Comparison of ENCODE assay signal across 16 mouse cellular contexts in genomic region chr5:134901644-134902027, GRCm38 (mm10). TPM values are rescaled to one million over a fixed set of nuclear protein-coding genes. Genes with fewer than 3 reads are reported as not detected.
"Had no signal": no experiment of that assay in that cellular context is flagged by ENCODE, and none has a peak within 500 bp of the region (broad histone marks: within the 10 kb centered on the region; RNA-seq: fewer than 3 reads in every experiment).

No protein-coding gene starts in this region.

- H3K4me2 ChIP-seq: lung, embryonic 14.5 days; midbrain, embryonic 11.5 days; midbrain, embryonic 13.5 days; midbrain, embryonic 15.5 days; neural tube, embryonic 12.5 days; stomach, embryonic 15.5 days had no signal

- H3K4me1 ChIP-seq: midbrain, embryonic 13.5 days had no signal

- H3K4me3 ChIP-seq: megakaryocyte, embryonic 14.5 days; midbrain, embryonic 13.5 days; midbrain, embryonic 15.5 days; neural tube, embryonic 12.5 days; stomach, embryonic 15.5 days had no signal

- H3K27ac ChIP-seq: midbrain, embryonic 13.5 days; midbrain, embryonic 15.5 days; neural tube, embryonic 12.5 days; stomach, embryonic 15.5 days; stomach, postnatal 0 days had no signal

- H3K9me3 ChIP-seq: megakaryocyte, embryonic 14.5 days; midbrain, embryonic 13.5 days; midbrain, embryonic 15.5 days; neural tube, embryonic 12.5 days; stomach, embryonic 15.5 days had no signal

- H3K36me3 ChIP-seq: midbrain, embryonic 13.5 days; midbrain, embryonic 15.5 days; neural tube, embryonic 12.5 days; stomach, embryonic 15.5 days had no signal

- H3K9ac ChIP-seq: lung, embryonic 14.5 days; midbrain, embryonic 13.5 days; midbrain, embryonic 15.5 days; neural tube, embryonic 12.5 days; stomach, embryonic 15.5 days had no signal

- H3K27me3 ChIP-seq: midbrain, embryonic 13.5 days; midbrain, embryonic 15.5 days; neural tube, embryonic 12.5 days; stomach, embryonic 15.5 days had no signal

RNA-seq across cellular contexts. Expression of gene Tmem270, which starts 4.9 kb away (rescaled TPM):
- total RNA-seq: midbrain, postnatal 0 days; monocyte, adult 5-6 weeks; neutrophil, adult 5-6 weeks had no signal
- polyA plus RNA-seq: lung, embryonic 14.5 days; lung, postnatal 0 days; midbrain, embryonic 11.5 days; midbrain, embryonic 13.5 days; midbrain, embryonic 15.5 days; neural tube, embryonic 12.5 days; neural tube, embryonic 14.5 days; spleen, adult 2 months; stomach, embryonic 15.5 days; stomach, postnatal 0 days; thymus, adult 2 months; urinary bladder, adult 2 months had no signal

RNA-seq across cellular contexts. Expression of gene Cldn13, which starts 13.7 kb away (rescaled TPM):
- total RNA-seq: midbrain, postnatal 0 days; monocyte, adult 5-6 weeks; neutrophil, adult 5-6 weeks had no signal
- polyA plus RNA-seq: midbrain, embryonic 15.5 days; midbrain, postnatal 0 days; urinary bladder, adult 2 months had no signal

RNA-seq across cellular contexts. Expression of gene Mettl27, which starts 30.5 kb away (rescaled TPM):
- total RNA-seq: monocyte, adult 5-6 weeks had no signal

RNA-seq across cellular contexts. Expression of gene Cldn4, which starts 45.1 kb away (rescaled TPM):
- total RNA-seq: monocyte, adult 5-6 weeks had no signal
- polyA plus RNA-seq: midbrain, embryonic 13.5 days; midbrain, embryonic 15.5 days; midbrain, postnatal 0 days; neural tube, embryonic 14.5 days had no signal
